Mouse (Mus musculus): ENCODE measurements at regions not wholly inside any gene's neighbourhood (a gene's known extent, or its start where the extent isn't known, plus 50 kb on each side); places are given as distances from the start of the nearest gene placed in this dataset.

GRCm38 (mm10) chr2:21287786-21288185 lies 79.6 kb upstream of the Gpr158 start:
- no peak for TF ChIP-seq GATA1 (IDR thresholded peaks at IDR 0.05; ENCODE audit: borderline replicate concordance, low read length)
- TF ChIP-seq CTCF (IDR thresholded peaks at IDR 0.05; ENCODE audit: low read depth, low read length), result no peak
- no peak for TF ChIP-seq GATA2 (IDR thresholded peaks at IDR 0.05; ENCODE audit: borderline replicate concordance, low read depth, low read length)
- TF ChIP-seq POLR2AphosphoS5 (IDR thresholded peaks at IDR 0.05; ENCODE audit: insufficient replicate concordance, low read depth, low read length), result no peak
- no peak for TF ChIP-seq TAL1 (conservative IDR thresholded peaks at IDR 0.05; ENCODE audit: low read depth, low read length)

All from G1E (cell line).